Mouse (Mus musculus): ENCODE measurements around the gene Atp4a.

The Atp4a gene

DNA sequence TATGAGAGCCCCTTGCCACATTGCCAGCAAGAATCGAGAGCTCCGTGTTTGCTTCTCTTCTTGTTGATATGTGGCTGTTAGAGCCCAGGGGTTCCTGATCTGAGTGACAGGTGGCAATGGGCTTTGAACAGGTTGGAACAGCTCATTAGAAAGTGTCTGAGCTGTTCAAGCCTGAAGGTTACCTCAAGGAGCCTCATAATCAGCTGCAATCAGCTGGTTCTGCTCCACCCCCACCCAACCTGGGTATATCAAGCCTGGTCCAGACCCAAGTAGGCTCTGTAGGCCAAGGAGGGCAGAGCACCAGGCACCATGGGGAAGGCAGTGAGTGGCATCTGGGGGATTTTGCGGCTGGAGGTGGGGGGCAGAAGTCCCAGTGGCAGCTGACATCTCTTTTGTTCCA, at the start of gene Atp4a:
Atp4a (plus strand) TSS at position 268 of the 400 bp plus-strand sequence.
- DNase-seq (ENCODE audit: low spot score in 2 of 2) = no peak

- DNase-seq (ENCODE audit: low spot score in 2 of 2) = peak; percentile 77 to 91
Observed at GRCm38 (mm10) chr7:30664529-30665200, 47.3 kb upstream of the Atp4a start, which contains the start of gene Haus5. Gene Haus5, minus strand, starts transcription at chr7:30664994.

DNA sequence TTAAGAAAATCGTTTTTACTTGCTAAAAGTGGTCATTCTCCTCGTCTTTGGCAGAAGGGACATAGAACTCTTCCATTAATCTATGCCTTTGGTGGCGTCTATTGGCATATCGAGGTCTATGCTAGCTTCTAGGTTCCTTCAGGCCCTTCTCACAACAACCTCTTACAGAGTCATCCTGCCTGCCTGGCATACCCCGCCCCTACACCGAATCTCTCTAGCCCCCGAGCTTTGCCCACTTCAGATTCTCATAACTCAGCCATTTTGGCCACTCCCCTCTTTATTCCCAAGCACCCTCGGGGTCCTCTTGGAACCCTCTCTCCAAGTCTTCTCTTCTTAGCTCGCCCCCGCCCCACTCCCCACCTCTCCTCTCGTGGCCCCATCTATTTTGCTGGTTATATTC, 46.7 kb upstream of the Atp4a start:
- peak in 1 of 2 experiments; percentile 18 for DNase-seq (ENCODE audit: low spot score in 2 of 2)

GRCm38 (mm10) chr7:30669229-30669628, 42.8 kb upstream of the Atp4a start:
- DNase-seq (ENCODE audit: low spot score in 2 of 2) = no peak

DNA sequence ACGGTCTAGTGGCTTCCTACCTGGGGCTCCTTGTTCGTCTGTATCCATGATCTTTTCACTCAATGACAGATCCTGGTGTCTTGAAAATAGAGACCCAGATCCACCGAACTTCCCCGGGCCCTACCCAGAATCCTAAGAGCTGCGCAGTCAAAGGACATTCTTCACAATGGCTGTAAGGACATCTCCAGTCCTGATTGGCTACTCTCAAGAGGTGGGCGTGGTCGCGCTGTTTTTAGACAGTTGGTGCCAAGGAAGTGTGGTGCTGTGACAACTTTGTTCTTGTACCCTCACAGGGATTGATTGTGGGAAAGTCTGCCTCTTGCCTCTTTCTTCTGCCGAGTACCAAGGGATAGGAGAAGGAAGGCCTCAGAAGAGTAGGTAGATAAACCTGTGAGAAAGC, 40.5 kb upstream of the Atp4a start, which contains the start of gene Pmis2:
Pmis2 (minus strand) TSS at position 126 of the 400 bp plus-strand sequence.
- DNase-seq (ENCODE audit: low spot score in 2 of 2) = no peak

GRCm38 (mm10) chr7:30678263-30678975, 33.6 kb upstream of the Atp4a start:
- no peak for DNase-seq (ENCODE audit: low spot score in 2 of 2)

- DNase-seq (ENCODE audit: low spot score in 2 of 2) = no peak
Observed at GRCm38 (mm10) chr7:30681897-30682296, 30.1 kb upstream of the Atp4a start.

DNA sequence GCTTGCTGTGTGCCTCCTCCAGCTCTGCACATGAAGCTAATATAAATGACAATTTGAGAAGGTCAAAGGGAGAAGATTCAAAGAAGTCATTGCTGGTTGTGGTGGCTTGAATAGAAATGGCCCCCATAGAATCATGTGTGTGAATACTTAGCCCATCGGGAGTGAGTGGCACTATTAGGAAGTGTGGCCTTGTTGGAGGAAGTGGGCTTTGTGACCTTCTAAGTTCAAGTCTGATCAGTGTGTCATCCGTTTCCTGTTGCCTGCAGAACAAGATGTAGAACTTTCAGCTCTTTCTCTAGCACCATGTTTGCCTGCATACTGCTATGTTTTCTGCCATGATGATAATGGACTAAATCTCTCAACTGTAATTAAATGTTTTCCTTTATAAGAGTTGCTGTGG, 28.6 kb upstream of the Atp4a start:
- no peak for DNase-seq (ENCODE audit: low spot score in 2 of 2)

- DNase-seq (ENCODE audit: low spot score in 2 of 2) = no peak
Observed at GRCm38 (mm10) chr7:30688325-30688724, 23.7 kb upstream of the Atp4a start.

- DNase-seq (ENCODE audit: low spot score in 2 of 2) = no peak
Observed at GRCm38 (mm10) chr7:30698101-30698500, 13.9 kb upstream of the Atp4a start.

DNA sequence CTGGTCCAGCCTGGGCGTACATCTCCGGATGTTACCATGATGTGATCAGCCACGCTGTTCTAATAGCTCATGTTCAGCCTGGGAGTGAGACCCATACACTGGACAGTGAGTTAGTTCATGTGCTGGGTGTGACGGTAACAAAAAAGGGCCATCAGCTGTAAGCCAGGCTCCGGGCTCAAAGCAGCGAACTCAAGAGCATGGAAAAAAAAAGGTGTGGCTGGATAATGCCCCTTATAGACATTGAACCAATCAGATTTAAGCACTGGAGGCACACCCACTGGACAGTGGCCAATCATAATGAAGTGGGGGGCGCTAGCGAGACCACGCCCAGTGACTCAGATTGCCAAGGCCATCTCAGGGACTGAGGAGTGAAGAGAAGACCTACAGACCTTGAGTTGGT, 13.4 kb upstream of the Atp4a start, which contains the start of gene 2200002J24Rik:
2200002J24Rik (plus strand) TSS at position 338 of the 400 bp plus-strand sequence.
- DNase-seq (ENCODE audit: low spot score in 2 of 2) = no peak

DNA sequence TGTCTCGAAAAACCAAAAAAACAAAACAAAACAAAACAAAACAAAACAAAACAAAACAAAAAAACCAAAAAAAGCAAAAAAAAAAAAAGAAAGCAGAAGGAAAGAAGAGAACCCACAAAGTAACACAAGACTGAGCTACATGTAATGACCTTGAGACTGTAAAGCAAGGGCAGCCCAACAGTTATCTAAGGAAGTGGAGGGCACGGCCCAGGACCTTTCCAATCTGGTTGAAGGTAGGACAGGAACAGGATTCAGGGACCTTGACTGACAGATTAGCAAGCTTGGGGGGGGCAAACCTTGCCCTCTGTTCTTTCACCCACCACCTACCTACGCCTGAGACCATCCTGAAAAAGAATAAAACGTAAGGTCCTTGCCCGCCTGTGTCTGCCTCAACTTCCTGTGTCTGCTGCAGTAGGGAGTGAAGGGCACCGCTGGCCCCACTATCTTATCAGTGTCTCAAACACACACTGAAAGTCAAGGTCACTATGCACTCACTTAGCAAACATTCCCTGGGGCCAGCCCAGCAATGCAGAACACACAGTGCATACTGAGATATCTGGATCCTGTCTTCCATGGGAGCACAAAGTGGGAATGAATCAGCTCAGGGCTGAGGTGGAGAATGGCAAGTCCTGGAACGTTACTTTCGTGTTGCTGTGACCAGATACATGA, 5.7 kb upstream of the Atp4a start:
- DNase-seq (ENCODE audit: low spot score in 2 of 2) = no peak

DNA sequence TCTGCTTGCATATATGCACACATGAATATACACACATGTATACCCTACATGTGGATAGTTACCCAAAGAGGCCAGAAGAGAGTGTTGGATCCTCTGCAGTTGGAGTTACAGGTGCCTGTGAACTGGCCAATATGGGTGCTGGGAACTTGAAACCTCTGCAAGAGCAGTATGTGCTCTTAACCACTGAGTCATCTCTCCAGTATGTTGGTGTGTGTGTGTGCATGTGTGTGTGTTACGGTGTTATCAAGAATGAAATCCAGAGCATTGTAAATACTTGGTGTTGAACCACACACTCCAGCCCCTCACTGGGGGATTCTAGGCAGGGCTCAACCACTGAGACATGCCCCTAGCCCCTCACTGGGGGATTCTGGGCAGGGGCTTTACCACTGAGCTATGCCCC, 4.6 kb upstream of the Atp4a start:
- DNase-seq (ENCODE audit: low spot score in 2 of 2) = no peak

DNA sequence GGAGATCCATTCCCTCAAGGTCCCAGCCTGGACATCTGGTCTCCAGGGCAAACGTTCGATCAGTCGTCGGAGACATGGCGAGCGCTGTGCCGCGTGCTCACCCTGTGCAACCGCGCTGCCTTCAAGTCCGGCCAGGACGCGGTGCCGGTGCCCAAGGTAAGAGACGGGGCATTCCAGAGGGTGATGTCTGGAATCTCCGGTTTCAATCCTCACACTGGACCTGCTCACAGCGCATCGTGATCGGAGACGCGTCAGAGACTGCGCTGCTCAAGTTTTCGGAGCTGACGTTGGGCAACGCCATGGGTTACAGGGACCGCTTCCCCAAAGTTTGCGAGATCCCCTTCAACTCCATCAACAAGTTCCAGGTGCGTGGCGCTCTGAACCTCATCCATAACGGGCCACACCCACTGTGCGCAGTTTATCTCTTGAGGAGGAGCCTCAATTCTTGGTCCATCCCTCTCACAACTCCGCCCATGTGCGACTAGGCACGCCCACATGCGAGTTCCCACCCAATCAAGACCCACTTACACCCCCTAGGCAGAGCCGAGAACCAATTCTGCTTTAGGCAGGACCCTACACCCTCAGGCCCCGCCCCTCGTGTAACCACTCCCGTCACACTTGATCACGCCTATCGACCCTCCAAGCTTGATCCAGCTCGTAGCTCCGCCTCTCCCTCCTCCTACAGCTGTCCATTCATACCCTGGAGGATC, 5.2 kb downstream of the Atp4a start:
- DNase-seq (ENCODE audit: low spot score in 2 of 2) = peak in 1 of 2 experiments; percentile 20

GRCm38 (mm10) chr7:30717716-30718046, 5.7 kb downstream of the Atp4a start:
- no peak for DNase-seq (ENCODE audit: low spot score in 2 of 2)

GRCm38 (mm10) chr7:30719669-30720068, 7.7 kb downstream of the Atp4a start:
- no peak for DNase-seq (ENCODE audit: low spot score in 2 of 2)

DNA sequence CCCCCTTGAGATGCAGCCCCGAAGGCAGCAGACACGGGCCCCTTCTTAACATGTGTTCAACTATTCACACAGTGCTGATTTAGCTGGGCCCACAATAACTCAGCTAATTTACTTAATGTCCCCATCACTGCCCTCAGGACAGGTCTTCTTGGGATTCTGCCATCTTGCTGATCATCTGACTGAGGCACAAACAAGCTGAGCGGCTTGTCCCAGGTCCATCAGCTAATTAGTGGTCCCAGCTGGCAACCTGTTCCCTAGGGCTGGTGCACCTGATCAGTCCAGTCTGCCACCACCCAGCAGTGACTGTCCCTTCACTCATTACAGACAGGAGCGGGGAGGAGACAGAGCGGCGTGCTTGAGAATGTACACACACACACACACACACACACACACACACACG, 9.3 kb downstream of the Atp4a start:
- no peak for DNase-seq (ENCODE audit: low spot score in 2 of 2)

DNA sequence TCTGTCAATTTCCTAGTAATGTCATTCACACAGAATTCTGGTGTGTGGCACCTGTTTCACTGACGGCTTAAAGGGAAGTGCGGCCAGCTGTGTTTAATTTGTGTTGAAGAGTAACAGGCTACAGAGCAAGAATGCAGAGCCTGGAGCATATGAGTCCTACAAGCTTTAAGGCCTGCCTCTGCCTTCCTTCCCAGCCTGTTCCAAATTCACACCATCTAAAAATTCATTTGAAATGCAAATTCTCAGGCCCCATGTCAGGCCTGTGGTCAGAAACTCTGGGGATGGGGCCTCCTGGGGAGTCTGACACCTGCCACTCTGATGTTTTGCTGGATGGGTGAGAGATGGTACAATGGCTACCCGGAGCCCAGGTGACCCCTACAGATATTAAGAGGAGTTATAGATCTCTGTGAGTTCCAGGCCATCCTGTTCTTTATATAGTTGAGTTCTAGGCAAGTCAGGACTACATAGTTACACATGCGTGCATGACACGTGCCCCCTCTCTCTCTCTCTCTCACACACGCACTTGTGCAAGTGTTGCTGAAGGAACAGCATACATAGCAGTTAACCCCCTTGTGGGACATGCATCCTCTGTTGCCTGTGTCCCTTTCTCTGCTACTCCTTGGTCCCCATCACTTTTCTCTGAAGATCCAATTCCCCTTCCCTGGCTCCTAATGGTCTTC, 11.4 kb downstream of the Atp4a start:
- no peak for DNase-seq (ENCODE audit: low spot score in 2 of 2)

DNA sequence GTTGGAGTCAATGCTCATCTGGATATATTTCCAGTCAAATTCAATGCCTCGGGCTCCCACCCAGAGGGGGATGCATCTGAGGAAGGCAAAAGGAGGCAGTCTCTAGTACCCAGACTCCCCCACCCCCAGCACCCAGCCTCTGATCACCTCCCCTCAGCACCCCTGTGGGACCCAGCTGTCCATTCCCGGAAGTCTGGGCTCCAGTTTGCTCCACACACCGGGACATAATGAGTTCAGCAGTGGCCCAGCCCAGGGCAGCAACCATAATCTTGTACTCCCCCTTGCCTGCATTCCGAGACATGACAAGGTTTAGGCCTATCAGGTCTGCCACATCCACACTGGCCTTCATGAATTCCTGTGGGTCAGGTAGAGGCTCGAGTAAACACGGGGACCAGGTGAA, 16.2 kb downstream of the Atp4a start:
- no peak for DNase-seq (ENCODE audit: low spot score in 2 of 2)

- no peak for DNase-seq (ENCODE audit: low spot score in 2 of 2)
Observed at GRCm38 (mm10) chr7:30728739-30729395, 16.9 kb downstream of the Atp4a start.
